Mouse (Mus musculus) olfactory bulb, adult 2 months (tissue): Measurements from ENCODE around the gene Zfp524.

ENCODE experiments used
- CTCF ChIP-seq: fragments of 200-500 bp; IDR thresholded peaks from 2 replicates; pipeline ENCODE4 v1.5.1; 2012; ENCODE audit warnings: low read depth, mild to moderate bottlenecking, low read length, moderate library complexity; ENCODE audit not compliant: insufficient read depth
- POLR2A ChIP-seq: fragments of 200-500 bp; IDR thresholded peaks from 2 replicates; pipeline ENCODE4 v1.6.1; 2012; ENCODE audit warnings: mild to moderate bottlenecking, low read depth, low read length, moderate library complexity; ENCODE audit not compliant: insufficient read depth

GRCm38 (mm10) chr7:5029543-5029942 lies 15.3 kb downstream of the Zfp524 start:
- TF ChIP-seq CTCF (no peak), POLR2A (no peak)
